In the genomic region with DNA sequence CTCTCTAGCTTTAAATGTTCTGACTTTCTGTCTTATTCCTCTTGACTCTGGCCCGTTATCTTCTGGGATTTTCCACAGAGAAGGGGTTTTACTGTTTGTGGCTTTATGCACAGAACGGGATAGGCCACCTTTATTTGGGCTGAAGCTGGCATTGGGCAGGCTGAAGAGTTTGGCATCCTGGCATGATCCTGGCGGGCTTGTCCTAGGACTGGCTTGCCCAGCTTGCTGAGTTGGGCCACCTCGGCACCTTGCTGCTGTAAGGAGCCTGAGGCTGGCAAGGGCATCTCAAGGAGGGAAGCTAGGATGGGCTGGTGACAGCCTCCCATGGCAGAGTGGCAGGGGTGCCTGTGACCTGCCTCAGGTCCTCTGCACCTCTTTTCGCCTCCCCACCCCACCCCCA, we compare ENCODE assay signal across 19 mouse cellular contexts.
"Had no signal": no experiment of that assay in that cellular context is flagged by ENCODE, and none has a peak within 500 bp of the region (broad histone marks: within the 10 kb centered on the region; RNA-seq: fewer than 3 reads in every experiment).

No protein-coding gene starts in this region.

- H3K4me3 ChIP-seq: left cerebral cortex, adult 2 months; limb, embryonic 12.5 days; limb, embryonic 15.5 days; midbrain, embryonic 12.5 days; midbrain, embryonic 15.5 days; neural tube, embryonic 12.5 days; neural tube, embryonic 15.5 days had no signal

- H3K27ac ChIP-seq: kidney, postnatal 0 days; left cerebral cortex, adult 2 months; limb, embryonic 12.5 days; limb, embryonic 15.5 days; liver, embryonic 14.5 days; macrophage; midbrain, embryonic 12.5 days; midbrain, embryonic 15.5 days; neural tube, embryonic 12.5 days; neural tube, embryonic 15.5 days had no signal

- DNase-seq: kidney, postnatal 25 days; layer of hippocampus, postnatal 36 days; left cerebral cortex, postnatal 4 days; liver, postnatal 0 days; lung, embryonic 14.5 days; right cerebral cortex, adult 18-20 months; right cerebral cortex, postnatal 25 days; thymus, adult 18-20 months; thymus, postnatal 36 days had no signal
